Mouse (Mus musculus): ENCODE data around the gene Slc28a2.
"Not testable (repeated sequence)": the region's sequence is repeated elsewhere in the genome, so short reads cannot be mapped to it uniquely, and the experiment has no call there.

Slc28a2 gene

DNA sequence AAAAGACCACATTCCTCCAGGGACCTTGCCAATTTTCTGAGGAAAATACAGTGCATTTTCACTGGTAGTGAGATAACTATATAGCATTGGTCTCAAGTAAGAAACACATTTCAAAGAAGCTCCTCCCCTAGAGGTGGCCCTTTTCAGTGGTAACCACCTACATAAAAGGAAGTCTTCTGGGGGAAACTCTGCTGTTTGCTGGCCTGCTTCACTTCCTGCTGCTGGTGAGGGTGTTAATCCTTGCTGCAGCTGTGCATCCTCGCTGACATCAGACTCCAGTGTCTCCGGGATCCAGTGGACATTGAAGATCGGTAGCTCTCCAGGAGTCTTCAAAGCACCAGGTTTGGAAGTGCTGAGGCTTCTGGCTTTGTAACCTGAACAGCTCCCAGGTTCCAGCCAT lies at the start of gene Slc28a2:
TSS of gene Slc28a2 (plus strand) at position 278 of the 400 bp plus-strand sequence.
- not testable (repeated sequence) for DNase-seq (ENCODE audit: low read depth, low spot score)

- DNase-seq (ENCODE audit: low read depth, low spot score), result peak; percentile 76
Observed at GRCm38 (mm10) chr2:122377215-122377674, 49.0 kb upstream of the Slc28a2 start.

- DNase-seq (ENCODE audit: low read depth, low spot score), result no peak
Observed at GRCm38 (mm10) chr2:122377751-122378246, 48.5 kb upstream of the Slc28a2 start.

- no peak for DNase-seq (ENCODE audit: low read depth, low spot score)
Observed at GRCm38 (mm10) chr2:122378421-122379291, 47.6 kb upstream of the Slc28a2 start.

- no peak for DNase-seq (ENCODE audit: low read depth, low spot score)
Observed at GRCm38 (mm10) chr2:122379292-122379650, 47.0 kb upstream of the Slc28a2 start.

DNA sequence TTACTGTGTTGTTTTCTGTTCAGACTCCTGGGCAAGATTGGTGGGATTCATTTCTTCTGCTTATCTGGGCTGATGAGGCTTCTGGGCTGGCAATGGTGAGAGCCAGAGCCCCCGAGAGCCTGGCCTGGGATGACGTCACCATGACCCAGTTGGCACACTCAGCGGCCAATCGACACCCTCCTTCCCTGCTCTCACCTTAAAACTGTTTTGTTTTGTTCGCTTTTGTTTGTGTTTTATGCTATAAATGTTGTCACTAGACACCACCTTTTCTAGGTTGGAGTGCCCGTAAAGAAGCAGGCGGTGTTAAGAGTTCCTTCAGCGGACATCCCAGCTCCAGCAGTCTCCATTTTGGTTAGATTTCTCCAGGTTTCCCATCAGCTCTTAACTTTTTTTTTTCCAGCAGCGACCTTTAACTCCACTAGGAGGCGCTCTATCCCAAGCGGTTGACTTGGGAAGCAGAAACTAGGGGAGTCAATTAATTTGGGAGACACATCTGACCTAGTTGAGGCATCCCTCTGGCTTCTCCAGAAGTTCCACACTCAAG lies 45.4 kb upstream of the Slc28a2 start:
- DNase-seq (ENCODE audit: low read depth, low spot score), result no peak

DNA sequence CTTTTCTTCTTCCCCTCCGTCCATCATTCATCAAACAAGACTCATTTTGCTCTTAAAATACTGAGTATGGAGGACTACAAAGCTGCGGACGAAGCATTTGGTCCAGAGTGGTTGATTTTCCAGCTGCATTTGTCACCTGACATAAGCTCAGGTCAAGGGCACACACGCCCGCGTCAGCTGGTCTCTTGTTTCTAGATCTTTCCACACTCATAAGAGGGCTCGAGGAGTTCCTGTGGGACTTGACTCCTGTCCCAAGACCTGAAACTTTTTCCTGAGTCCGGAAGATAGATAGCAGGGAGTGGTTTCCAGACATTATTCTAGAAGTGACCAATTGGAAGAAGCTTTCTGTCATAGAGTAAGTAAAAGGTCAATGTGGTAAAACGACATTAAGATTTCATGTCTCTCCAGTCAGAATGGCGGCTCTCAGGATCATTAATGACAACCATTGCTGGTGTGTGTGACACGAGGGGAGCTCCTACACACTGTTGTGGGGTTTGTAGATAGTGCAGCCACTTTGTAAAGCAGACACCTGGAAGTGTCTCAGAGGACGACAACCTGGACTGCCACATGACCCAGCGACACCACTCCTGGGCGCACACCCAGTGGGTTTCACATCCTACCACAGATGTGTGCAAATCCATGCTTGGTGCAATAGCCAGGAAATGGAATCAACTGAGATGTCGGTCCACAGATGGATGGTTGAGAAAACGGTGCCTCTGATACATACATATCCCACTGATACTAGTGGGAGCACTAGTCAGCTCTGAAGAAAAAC lies 44.8 kb upstream of the Slc28a2 start:
- no peak for DNase-seq (ENCODE audit: low read depth, low spot score)

DNA sequence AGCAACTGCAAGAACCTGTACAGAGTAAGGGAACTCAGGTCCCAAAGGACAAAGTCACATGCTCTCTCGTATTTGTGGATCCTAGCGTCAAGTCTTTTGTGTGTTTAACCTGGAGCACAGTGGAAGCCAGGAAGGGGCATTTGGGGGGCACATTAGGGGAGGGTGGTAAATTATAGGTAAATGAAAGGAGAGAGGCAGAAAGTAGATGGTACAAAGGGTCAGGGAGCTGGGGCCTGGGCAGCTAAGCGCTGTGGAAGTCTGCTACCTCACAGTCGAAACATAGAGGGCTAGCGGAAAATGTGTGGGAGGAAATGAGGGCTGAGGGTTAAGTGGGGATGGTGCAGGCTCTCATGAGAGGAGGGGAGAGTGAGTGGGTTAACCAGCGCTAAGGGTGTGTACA lies 44.2 kb upstream of the Slc28a2 start:
- no peak for DNase-seq (ENCODE audit: low read depth, low spot score)

DNA sequence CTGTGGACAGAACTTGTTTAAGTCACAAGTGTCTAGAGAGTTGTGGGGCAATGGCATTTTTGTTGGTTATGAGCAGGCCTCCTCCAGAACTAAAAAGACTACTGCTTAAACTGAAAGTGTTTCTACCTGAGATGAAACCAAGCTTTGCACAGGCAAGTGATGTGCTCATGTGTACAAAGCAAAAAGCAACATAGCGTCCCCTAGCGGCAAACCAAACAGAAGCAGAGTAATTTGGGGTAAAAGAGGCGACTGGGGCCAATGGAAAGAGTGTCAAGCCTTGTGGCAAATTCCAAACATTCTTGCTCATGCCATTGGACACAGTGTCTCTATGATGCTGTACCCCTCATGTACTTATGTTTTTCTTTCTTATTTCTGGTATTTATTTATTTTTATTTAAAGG lies 41.2 kb upstream of the Slc28a2 start:
- no peak for DNase-seq (ENCODE audit: low read depth, low spot score)

DNA sequence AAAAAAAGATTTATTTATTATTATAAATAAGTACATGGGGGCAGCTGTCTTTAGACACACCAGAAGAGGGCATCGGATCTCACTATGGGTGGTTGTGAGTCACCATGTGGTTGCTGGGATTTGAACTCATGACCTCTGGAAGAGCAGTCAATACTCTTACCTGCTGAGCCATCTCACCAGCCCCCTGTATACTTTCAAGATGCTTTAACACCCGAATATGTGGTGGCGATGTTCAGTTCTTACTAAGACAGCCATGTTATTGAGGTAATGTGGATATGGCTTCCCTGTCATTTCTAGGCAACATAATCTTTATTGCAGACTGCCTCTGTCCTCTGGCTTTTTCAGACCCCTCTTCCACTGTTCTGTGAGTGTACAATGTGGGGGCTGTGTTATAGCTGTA lies 39.1 kb upstream of the Slc28a2 start:
- not testable (repeated sequence) for DNase-seq (ENCODE audit: low read depth, low spot score)

DNA sequence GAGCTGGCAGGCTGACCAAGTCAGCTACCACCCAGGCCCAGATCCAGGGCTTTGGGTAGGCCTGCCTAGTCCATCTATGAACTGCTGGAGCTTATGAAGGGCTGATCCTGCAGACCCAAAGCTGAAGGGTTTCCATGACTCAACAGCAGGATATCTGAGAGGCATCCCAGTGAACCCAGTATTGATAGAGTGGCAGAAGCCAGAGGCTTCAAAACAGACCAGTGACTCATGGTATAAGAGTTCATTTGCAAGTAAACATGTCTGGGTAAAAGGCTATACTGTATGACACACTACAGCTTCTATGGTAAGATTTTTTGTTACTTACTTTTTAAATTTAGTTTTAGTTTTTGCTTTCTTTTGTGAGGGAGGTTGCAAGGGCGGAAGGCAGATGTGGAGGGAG lies 30.1 kb upstream of the Slc28a2 start:
- no peak for DNase-seq (ENCODE audit: low read depth, low spot score)

GRCm38 (mm10) chr2:122407607-122408006 lies 18.7 kb upstream of the Slc28a2 start:
- no peak for DNase-seq (ENCODE audit: low read depth, low spot score)

- no peak for DNase-seq (ENCODE audit: low read depth, low spot score)
Observed at GRCm38 (mm10) chr2:122408928-122409327, 17.3 kb upstream of the Slc28a2 start.

DNA sequence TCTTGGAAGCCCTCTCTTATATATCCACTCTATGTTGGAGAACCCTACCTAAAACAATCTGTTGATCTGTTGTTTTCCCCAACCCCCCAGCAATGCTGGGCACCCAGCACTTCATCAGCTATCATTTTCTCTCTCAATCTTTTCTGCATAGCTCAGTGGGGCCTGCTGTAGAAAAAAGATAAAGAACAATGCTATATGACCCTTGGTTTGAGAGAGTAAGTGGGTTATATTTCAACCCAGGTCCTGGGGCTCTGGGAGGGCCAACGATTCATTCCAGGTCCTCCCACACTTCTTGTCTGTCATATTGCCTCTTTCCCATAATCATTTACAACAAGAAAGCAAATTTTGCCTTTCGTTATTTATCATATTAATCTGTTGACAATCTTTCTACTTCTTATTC lies 368 bp downstream of the Slc28a2 start:
- DNase-seq (ENCODE audit: low read depth, low spot score), result not testable (repeated sequence)

DNA sequence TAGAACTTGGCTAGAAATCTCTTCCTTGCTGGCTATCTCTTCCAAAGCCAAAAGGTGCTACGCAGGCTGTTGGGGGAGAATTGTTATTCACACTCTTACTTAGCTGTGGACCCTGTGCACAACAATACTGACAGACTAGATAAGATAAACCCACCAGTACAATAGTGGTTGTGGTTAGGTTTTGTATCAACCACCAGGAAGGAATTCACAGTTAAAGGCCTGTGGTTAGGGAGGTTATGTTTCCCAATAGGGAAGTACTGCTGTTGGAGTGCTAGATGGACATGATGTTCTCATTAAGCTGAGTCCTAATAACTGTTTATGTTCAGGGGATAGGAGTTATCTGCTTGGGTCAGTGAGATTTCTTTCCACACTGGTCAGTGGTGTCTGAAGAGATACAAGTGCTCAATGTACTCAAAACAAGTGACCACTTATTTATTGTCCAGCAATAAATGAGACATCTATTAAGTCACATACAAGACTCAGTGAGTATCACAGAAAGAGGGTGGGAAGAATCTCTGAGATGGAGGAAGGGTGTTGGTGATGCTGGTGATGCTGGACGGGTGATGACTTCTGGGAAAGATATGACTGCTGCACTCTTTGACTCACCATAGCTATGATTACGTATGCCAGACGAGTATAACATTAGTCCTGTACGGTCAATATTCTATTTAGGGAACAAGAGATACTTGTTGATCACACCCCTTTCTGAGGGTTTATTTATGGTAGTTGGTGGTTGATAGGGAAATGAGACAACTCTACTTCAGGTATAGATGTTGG lies 12.6 kb downstream of the Slc28a2 start:
- not testable (repeated sequence) for DNase-seq (ENCODE audit: low read depth, low spot score)

DNA sequence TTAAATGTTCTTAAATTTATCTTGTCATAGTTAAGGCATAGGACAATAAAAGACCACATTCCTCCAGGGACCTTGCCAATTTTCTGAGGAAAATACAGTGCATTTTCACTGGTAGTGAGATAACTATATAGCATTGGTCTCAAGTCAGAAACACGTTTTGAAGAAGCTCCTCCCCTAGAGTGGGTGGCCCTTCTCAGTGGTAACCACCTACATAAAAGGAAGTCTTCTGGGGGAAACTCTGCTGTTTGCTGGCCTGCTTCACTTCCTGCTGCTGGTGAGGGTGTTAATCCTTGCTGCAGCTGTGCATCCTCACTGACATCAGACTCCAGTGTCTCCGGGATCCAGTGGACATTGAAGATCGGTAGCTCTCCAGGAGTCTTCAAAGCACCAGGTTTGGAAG lies 14.2 kb downstream of the Slc28a2 start:
- not testable (repeated sequence) for DNase-seq (ENCODE audit: low read depth, low spot score)

GRCm38 (mm10) chr2:122441000-122441933 lies 15.0 kb downstream of the Slc28a2 start:
- DNase-seq (ENCODE audit: low read depth, low spot score), result no peak

DNA sequence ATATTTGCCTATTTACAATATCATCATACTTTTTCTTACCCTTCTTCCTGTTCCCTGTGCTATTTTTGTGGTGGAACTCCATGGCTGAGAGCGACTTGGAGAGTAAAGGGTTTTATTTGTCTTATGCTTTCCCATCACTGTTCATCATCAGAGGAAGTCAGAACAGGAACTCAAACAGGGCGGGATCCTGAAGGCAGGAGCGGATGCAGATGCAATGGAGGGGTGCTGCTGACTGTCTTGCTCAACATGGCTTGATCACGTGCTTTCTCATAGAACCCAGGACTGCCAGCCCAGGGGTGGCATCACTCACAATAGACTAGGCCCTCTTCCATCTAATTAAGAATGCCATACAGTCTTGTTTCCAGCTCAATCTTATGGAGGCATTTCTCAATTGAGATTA lies 24.1 kb downstream of the Slc28a2 start:
- DNase-seq (ENCODE audit: low read depth, low spot score), result no peak

DNA sequence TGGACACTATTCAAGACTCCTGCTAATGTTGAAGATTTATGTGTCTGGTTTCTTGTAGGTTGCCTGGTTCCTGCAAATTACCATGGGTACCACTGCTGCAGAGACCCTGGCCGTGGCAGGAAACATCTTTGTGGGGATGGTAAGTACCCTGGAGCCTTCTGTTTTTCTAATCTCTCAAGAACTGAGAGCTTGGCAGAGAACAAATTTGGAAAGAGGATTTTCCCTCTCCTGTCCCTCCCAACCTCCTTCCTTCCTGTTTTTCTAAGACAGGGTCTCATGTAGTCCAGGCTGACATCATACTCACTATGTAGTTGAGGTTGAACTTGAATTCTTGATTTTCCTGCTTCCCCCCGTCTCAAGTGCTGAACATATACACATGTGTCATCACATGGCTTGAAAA lies 26.1 kb downstream of the Slc28a2 start:
- DNase-seq (ENCODE audit: low read depth, low spot score), result no peak

GRCm38 (mm10) chr2:122466901-122467300 lies 40.6 kb downstream of the Slc28a2 start:
- no peak for DNase-seq (ENCODE audit: low read depth, low spot score)

Measured in WW6 (cell line).